Comparison of ENCODE assay signal across 8 mouse cellular contexts in genomic region chr15:9070912-9071555, GRCm38 (mm10). TPM values are rescaled to one million over a fixed set of nuclear protein-coding genes. Genes with fewer than 3 reads are reported as not detected.
DNase-seq lines count a peak whose midpoint lies in the region; ATAC-seq lines count a peak whose summit lies in the region.

Nadk2 (plus strand) TSS chr15:9071260.

- H3K4me2 ChIP-seq in hindbrain, embryonic 16.5 days (ENCODE audit: low read length) = peak within 1 kb of the TSS; percentile 80

- no peaks in the 10 kb centered on the region for H3K27me3 ChIP-seq in hindbrain, embryonic 16.5 days (replicated peaks; ENCODE audit: control insufficient read depth, insufficient read depth, low read length)

- H3K27ac ChIP-seq in hindbrain, embryonic 16.5 days (ENCODE audit: low read depth, low read length) = peak within 1 kb of the TSS; percentile 89
- peak within 1 kb of the TSS; percentile 56 for H3K27ac ChIP-seq in macrophage

- peak; percentile 91 for DNase-seq in WW6 (ENCODE audit: low read depth, low spot score)
- peak; percentile 96 to 97 for DNase-seq in cerebellum, postnatal 4 days (ENCODE audit: low spot score in 2 of 2)
- peak; percentile 99 for DNase-seq in gastrocnemius, adult 18-20 months (ENCODE audit: low spot score)
- peak; percentile 92 to 96 for DNase-seq in left cerebral cortex, adult 18-20 months (ENCODE audit: low spot score in 2 of 2)
- DNase-seq in right cerebral cortex, adult 18-20 months = peak; percentile 97
- peak; percentile 96 for DNase-seq in urinary bladder, postnatal 10 days (ENCODE audit: low spot score)

- peak; percentile 99 for ATAC-seq in hindbrain, embryonic 16.5 days

- peak within 1 kb of the TSS; percentile 97 for H3K4me3 ChIP-seq in hindbrain, embryonic 16.5 days (ENCODE audit: low read length)
- H3K4me3 ChIP-seq in macrophage (ENCODE audit: inconsistent target) = peak within 1 kb of the TSS; percentile 69

- peak within 1 kb of the TSS; percentile 95 for H3K9ac ChIP-seq in hindbrain, embryonic 16.5 days (ENCODE audit: low read depth, low read length)

- H3K36me3 ChIP-seq in hindbrain, embryonic 16.5 days (ENCODE audit: control insufficient read depth, insufficient read depth, low read length) = no peaks in the 10 kb centered on the region
- H3K36me3 ChIP-seq in macrophage (ENCODE audit: inconsistent target) = no peaks in the 10 kb centered on the region

- peaks cover 43% of the 10 kb centered on the region for H3K79me2 ChIP-seq in macrophage (ENCODE audit: inconsistent target)

- WGBS in hindbrain, embryonic 16.5 days = under 1% methylated on average over 35 of the region's 54 CpGs
- under 1% methylated on average over 53 of the region's 54 CpGs for WGBS in macrophage (ENCODE audit: missing documents)

- peaks cover 27% of the 10 kb centered on the region for H3K4me1 ChIP-seq in hindbrain, embryonic 16.5 days (ENCODE audit: control insufficient read depth, insufficient read depth, low read depth, low read length)

- H3K9me3 ChIP-seq in hindbrain, embryonic 16.5 days (ENCODE audit: control insufficient read depth, low read length) = no peaks in the 10 kb centered on the region

RNA-seq across cellular contexts. Expression of gene Nadk2, which starts in this region (rescaled TPM):
- total RNA-seq in gastrocnemius, adult 18-20 months (2021) = 10 to 100 TPM; 37.0 to 37.7 TPM
- 27.1 and 31.7 TPM in 2 replicates for polyA plus RNA-seq in hindbrain, embryonic 16.5 days (2015; fragmentation: Nextera tagmentation; extraction: Ambion mirVana)
- 10 to 100 TPM; 45.1 to 47.7 TPM for total RNA-seq in left cerebral cortex, adult 18-20 months (2021)
- 10 to 100 TPM in 18 of 26 experiments, 1 to 10 TPM in 8; 1.2 to 43.8 (median 17.9) TPM for total RNA-seq in macrophage (2018; cell fraction: chromatin; rRNA removed)
- 10 to 100 TPM in 8 of 26 experiments, 1 to 10 TPM in 18; 3.4 to 13.6 (median 7.4) TPM for total RNA-seq in macrophage (2018; cell fraction: cytosol; rRNA removed)
- 10 to 100 TPM in 9 of 26 experiments, 1 to 10 TPM in 17; 3.0 to 27.6 (median 8.3) TPM for total RNA-seq in macrophage (2018; cell fraction: nucleus; rRNA removed)
- 7.8 to 10.3 TPM (median 8.3 TPM) in 3 replicates for polyA plus RNA-seq in macrophage (2018)

Comparison
In these comparisons a context has a peak if more than half of its experiments do, and no peak if none do; other contexts are left out.
1. Peak in every context shown above with its lines: DNase-seq, ATAC-seq, H3K4me3 ChIP-seq and H3K27ac ChIP-seq.